In the genomic region with DNA sequence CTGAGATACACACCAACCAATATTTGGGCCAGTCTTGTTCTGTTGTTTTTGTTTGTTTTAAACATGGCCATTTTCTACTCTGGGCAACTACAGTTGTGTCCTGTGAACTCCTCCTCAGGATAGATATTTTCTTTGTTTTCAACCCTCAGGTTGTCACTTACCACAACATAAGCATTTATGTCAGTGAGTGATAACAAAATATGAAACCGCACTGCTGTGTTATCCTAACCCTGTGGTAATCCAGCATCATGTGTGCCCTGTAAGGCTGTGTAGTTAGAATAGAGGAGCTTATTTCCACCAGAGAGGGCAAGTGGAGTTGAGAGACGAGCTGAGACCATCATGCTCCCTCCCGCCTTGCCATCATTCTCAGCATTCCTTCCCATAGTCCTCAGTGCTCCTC, we compare ENCODE assay signal across 15 mouse cellular contexts.
"Had no signal": no experiment of that assay in that cellular context is flagged by ENCODE, and none has a peak within 500 bp of the region (broad histone marks: within the 10 kb centered on the region; RNA-seq: fewer than 3 reads in every experiment).

No protein-coding gene starts in this region.

- H3K4me1 ChIP-seq: midbrain, embryonic 10.5 days; midbrain, embryonic 12.5 days; neural tube, embryonic 13.5 days; neural tube, embryonic 15.5 days; stomach, embryonic 15.5 days had no signal

- H3K36me3 ChIP-seq: midbrain, embryonic 10.5 days; midbrain, embryonic 12.5 days; neural tube, embryonic 13.5 days; neural tube, embryonic 15.5 days; stomach, embryonic 15.5 days had no signal

- H3K27me3 ChIP-seq: midbrain, embryonic 12.5 days; neural tube, embryonic 13.5 days; neural tube, embryonic 15.5 days; stomach, embryonic 15.5 days had no signal

- H3K9me3 ChIP-seq: midbrain, embryonic 10.5 days; midbrain, embryonic 12.5 days; neural tube, embryonic 13.5 days; neural tube, embryonic 15.5 days; stomach, embryonic 15.5 days had no signal

- DNase-seq: lung, adult 18-20 months; lung, embryonic 14.5 days; lung, postnatal 10 days; lung, postnatal 4 days; midbrain, embryonic 14.5 days; right cerebral cortex, postnatal 14 days; thymus, adult 2 months; thymus, postnatal 25 days had no signal

- ATAC-seq: midbrain, embryonic 16.5 days had no signal

- H3K4me3 ChIP-seq: midbrain, embryonic 10.5 days; midbrain, embryonic 12.5 days; myocyte; neural tube, embryonic 13.5 days; neural tube, embryonic 15.5 days; stomach, embryonic 15.5 days had no signal
